Mouse (Mus musculus): ENCODE results near the gene Spata13. TPM values are rescaled to one million over a fixed set of nuclear protein-coding genes. Genes with fewer than 3 reads are reported as not detected.

Gene Spata13
- polyA plus RNA-seq, 1 experiment from 2014 or later, result 2.9 TPM

- ChIA-PET CTCF (interaction anchor here (0.8 to 2.1 kb wide), 9 partner anchors 9 to 181 kb away, joined by 3 to 7 read pairs (median 3); no protein-coding TSS in a partner anchor), POLR2A (no interaction called here)
- H3K27me3 ChIP-seq, result peaks cover 36% of the 10 kb centered on the region
- ATAC-seq, result no peak
- no peak for TF ChIP-seq CTCF (IDR thresholded peaks at IDR 0.05)
- in situ Hi-C loops (cut with MboI; ENCODE audit: low pct_unique_long_range_greater_than_20kb), result loop anchor here (5.0 to 25.0 kb wide), 3 partner anchors 176 to 1089 kb away; partner anchors contain the start of genes Gm49336, Mtmr6 and Nupl1
- DNase-seq (ENCODE audit: low read depth, low spot score), result no peak
Observed at GRCm38 (mm10) chr14:60693666-60694065, 59.9 kb downstream of the Spata13 start.

- no peak for TF ChIP-seq CTCF (IDR thresholded peaks at IDR 0.05)
- ChIA-PET POLR2A (no interaction called here), CTCF (interaction anchor here (0.8 to 2.1 kb wide), 10 partner anchors 8 to 181 kb away, joined by 3 to 7 read pairs (median 3); no protein-coding TSS in a partner anchor)
- DNase-seq (ENCODE audit: low read depth, low spot score) (no peak), ATAC-seq (no peak)
- in situ Hi-C loops (cut with MboI; ENCODE audit: low pct_unique_long_range_greater_than_20kb), result loop anchor here (5.0 to 25.0 kb wide), 3 partner anchors 177 to 1090 kb away; partner anchors contain the start of genes Gm49336, Mtmr6 and Nupl1
- H3K27me3 ChIP-seq, result peaks cover 32% of the 10 kb centered on the region
Observed at GRCm38 (mm10) chr14:60694215-60694997, 60.6 kb downstream of the Spata13 start.

GRCm38 (mm10) chr14:60697351-60697750 lies 63.5 kb downstream of the Spata13 start:
- peak; percentile 48 for ATAC-seq
- ChIA-PET CTCF (interaction anchor here (0.8 to 1.2 kb wide), 3 partner anchors 69 to 172 kb away, joined by 3 to 4 read pairs (median 3); no protein-coding TSS in a partner anchor), POLR2A (interaction anchor here (0.7 kb wide), 1 partner anchor 31 kb away, joined by 3 read pairs; no protein-coding TSS in a partner anchor)
- no peak for DNase-seq (ENCODE audit: low read depth, low spot score)
- TF ChIP-seq CTCF (IDR thresholded peaks at IDR 0.05), result no peak
- H3K27me3 ChIP-seq, result peaks cover 4% of the 10 kb centered on the region
- in situ Hi-C loops (cut with MboI; ENCODE audit: low pct_unique_long_range_greater_than_20kb), result loop anchor here (10.0 to 25.0 kb wide), 2 partner anchors 435 to 1093 kb away; partner anchors contain the start of genes Gm49336, Mtmr6 and Nupl1

- DNase-seq (ENCODE audit: low read depth, low spot score) (no peak), ATAC-seq (no peak)
- ChIA-PET POLR2A (no interaction called here), CTCF (interaction anchor here (4.7 kb wide), 1 partner anchor 12 kb away, joined by 25 read pairs; no protein-coding TSS in a partner anchor)
- in situ Hi-C loops (cut with MboI; ENCODE audit: low pct_unique_long_range_greater_than_20kb), result loop anchor here (10.0 to 25.0 kb wide), 2 partner anchors 437 to 1094 kb away; partner anchors contain the start of genes Gm49336, Mtmr6 and Nupl1
- H3K27me3 ChIP-seq, result peaks cover 4% of the 10 kb centered on the region
- no peak for TF ChIP-seq CTCF (IDR thresholded peaks at IDR 0.05)
Observed at GRCm38 (mm10) chr14:60698980-60699379, 65.2 kb downstream of the Spata13 start.

- ATAC-seq (peak; percentile 26), DNase-seq (ENCODE audit: low read depth, low spot score) (no peak)
- in situ Hi-C loops (cut with MboI; ENCODE audit: low pct_unique_long_range_greater_than_20kb), result no loop called here
- ChIA-PET POLR2A (no interaction called here), CTCF (interaction anchor here (1.4 to 4.7 kb wide), 3 partner anchors 8 to 68 kb away, joined by 3 to 25 read pairs (median 7); no protein-coding TSS in a partner anchor)
- H3K27me3 ChIP-seq, result no peaks in the 10 kb centered on the region
- no peak for TF ChIP-seq CTCF (IDR thresholded peaks at IDR 0.05)
Observed at GRCm38 (mm10) chr14:60702377-60703140, 68.8 kb downstream of the Spata13 start.

GRCm38 (mm10) chr14:60704510-60704909 lies 70.7 kb downstream of the Spata13 start:
- ChIA-PET POLR2A (no interaction called here), CTCF (interaction anchor here (3.1 kb wide), 1 partner anchor 67 kb away, joined by 12 read pairs; no protein-coding TSS in a partner anchor)
- ATAC-seq (no peak), DNase-seq (ENCODE audit: low read depth, low spot score) (no peak)
- no peak for TF ChIP-seq CTCF (IDR thresholded peaks at IDR 0.05)
- in situ Hi-C loops (cut with MboI; ENCODE audit: low pct_unique_long_range_greater_than_20kb), result no loop called here
- no peaks in the 10 kb centered on the region for H3K27me3 ChIP-seq

GRCm38 (mm10) chr14:60704961-60705360 lies 71.2 kb downstream of the Spata13 start:
- POLR2A ChIA-PET, result interaction anchor here (1.2 kb wide), 1 partner anchor 61 kb away, joined by 3 read pairs; no protein-coding TSS in a partner anchor
- ATAC-seq, result no peak
- in situ Hi-C loops (cut with MboI; ENCODE audit: low pct_unique_long_range_greater_than_20kb), result loop anchor here (5.0 kb wide), 1 partner anchor 67 kb away; no protein-coding TSS in a partner anchor

GRCm38 (mm10) chr14:60709192-60709591 lies 75.4 kb downstream of the Spata13 start:
- ChIA-PET CTCF (interaction anchor here (0.9 to 5.2 kb wide), 3 partner anchors 8 to 62 kb away, joined by 3 to 25 read pairs (median 4); no protein-coding TSS in a partner anchor), POLR2A (no interaction called here)
- no peaks in the 10 kb centered on the region for H3K27me3 ChIP-seq
- ATAC-seq (no peak), DNase-seq (ENCODE audit: low read depth, low spot score) (no peak)
- in situ Hi-C loops (cut with MboI; ENCODE audit: low pct_unique_long_range_greater_than_20kb), result loop anchor here (5.0 kb wide), 1 partner anchor 63 kb away; no protein-coding TSS in a partner anchor
- no peak for TF ChIP-seq CTCF (IDR thresholded peaks at IDR 0.05)

More at GRCm38 (mm10) chr14:60704961-60705360, 71.2 kb downstream of the Spata13 start:
- H3K27me3 ChIP-seq, result no peaks in the 10 kb centered on the region
- TF ChIP-seq CTCF (IDR thresholded peaks at IDR 0.05), result no peak
- DNase-seq (ENCODE audit: low read depth, low spot score), result no peak
- CTCF ChIA-PET, result interaction anchor here (3.1 kb wide), 1 partner anchor 66 kb away, joined by 12 read pairs; no protein-coding TSS in a partner anchor

GRCm38 (mm10) chr14:60709749-60710148 lies 75.9 kb downstream of the Spata13 start:
- TF ChIP-seq CTCF (IDR thresholded peaks at IDR 0.05), result no peak
- no peaks in the 10 kb centered on the region for H3K27me3 ChIP-seq
- DNase-seq (ENCODE audit: low read depth, low spot score), result no peak
- ChIA-PET CTCF (interaction anchor here (0.9 to 5.2 kb wide), 2 partner anchors 8 to 61 kb away, joined by 4 to 25 read pairs; no protein-coding TSS in a partner anchor), POLR2A (no interaction called here)
- no peak for ATAC-seq
- in situ Hi-C loops (cut with MboI; ENCODE audit: low pct_unique_long_range_greater_than_20kb), result loop anchor here (5.0 kb wide), 1 partner anchor 63 kb away; no protein-coding TSS in a partner anchor

Measured in Patski (cell line).